In genomic region chr1:194658459-194659160, GRCm38 (mm10) we compare ENCODE assay signal across 8 mouse cellular contexts. TPM values are rescaled to one million over a fixed set of nuclear protein-coding genes. Genes with fewer than 3 reads are reported as not detected.
DNase-seq lines count a peak whose midpoint lies in the region; ATAC-seq and TF ChIP-seq lines count a peak whose summit lies in the region.
"Had no signal": no experiment of that assay in that cellular context is flagged by ENCODE, and none has a peak within 500 bp of the region (broad histone marks: within the 10 kb centered on the region; RNA-seq: fewer than 3 reads in every experiment).

No protein-coding gene starts in this region.

- H3K4me2 ChIP-seq in embryonic facial prominence, embryonic 14.5 days (ENCODE audit: low read depth, low read length): no peak overlapping the region
- H3K4me2 ChIP-seq in heart, postnatal 0 days (ENCODE audit: low read depth, low read length): no peak overlapping the region
- H3K4me2 ChIP-seq: liver, embryonic 15.5 days had no signal

- H3K36me3 ChIP-seq in embryonic facial prominence, embryonic 14.5 days (ENCODE audit: control insufficient read depth, insufficient read depth, low read length): peaks cover under 1% of the 10 kb centered on the region
- no peaks in the 10 kb centered on the region; the same call in 1 of the 2 replicates for H3K36me3 ChIP-seq in heart, postnatal 0 days (replicated peaks; ENCODE audit: control insufficient read depth, insufficient read depth, low read length)
- H3K36me3 ChIP-seq: liver, embryonic 15.5 days had no signal

- H3K27ac ChIP-seq in layer of hippocampus, adult 2 months: peak overlapping the region; percentile 63; the same call in 1 of the 2 replicates
- H3K27ac ChIP-seq in embryonic facial prominence, embryonic 14.5 days (replicated peaks; ENCODE audit: low read depth, low read length): peak overlapping the region; percentile 23; the same call in 1 of the 2 replicates
- H3K27ac ChIP-seq in heart, postnatal 0 days (ENCODE audit: low read depth): peak overlapping the region; percentile 70
- H3K27ac ChIP-seq: liver, embryonic 15.5 days had no signal

- TF ChIP-seq EP300 in heart, postnatal 0 days (IDR thresholded peaks at IDR 0.05; ENCODE audit: low read depth): no peak

- no peaks in the 10 kb centered on the region for H3K9me3 ChIP-seq in embryonic facial prominence, embryonic 14.5 days (ENCODE audit: control insufficient read depth, low read length)
- no peaks in the 10 kb centered on the region for H3K9me3 ChIP-seq in heart, postnatal 0 days (replicated peaks; ENCODE audit: control insufficient read depth, low read length)
- H3K9me3 ChIP-seq: liver, embryonic 15.5 days had no signal

- DNase-seq in layer of hippocampus, adult 2 months (ENCODE audit: low spot score in 2 of 2): no peak
- no peak for DNase-seq in layer of hippocampus, adult 9-11 months
- peak; percentile 29 for DNase-seq in embryonic facial prominence, embryonic 14.5 days (ENCODE audit: low spot score)
- peak; percentile 62 for DNase-seq in heart, postnatal 0 days (ENCODE audit: low spot score)
- DNase-seq in lung, postnatal 10 days: peak; percentile 18
- no peak for DNase-seq in layer of hippocampus, adult 18-20 months (ENCODE audit: low spot score in 2 of 2)
- no peak for DNase-seq in left cerebral cortex, adult 8-10 months (ENCODE audit: low spot score in 2 of 2)

- no peaks in the 10 kb centered on the region for H3K27me3 ChIP-seq in embryonic facial prominence, embryonic 14.5 days (replicated peaks; ENCODE audit: control insufficient read depth, insufficient read depth, low read length)
- H3K27me3 ChIP-seq in heart, postnatal 0 days (ENCODE audit: control insufficient read depth, insufficient read depth, low read length): no peaks in the 10 kb centered on the region
- H3K27me3 ChIP-seq: liver, embryonic 15.5 days had no signal

- H3K9ac ChIP-seq in embryonic facial prominence, embryonic 14.5 days (ENCODE audit: low read depth, low read length): no peak overlapping the region
- no peak overlapping the region for H3K9ac ChIP-seq in heart, postnatal 0 days (replicated peaks; ENCODE audit: low read depth, low read length)
- H3K9ac ChIP-seq: liver, embryonic 15.5 days had no signal

- no peak overlapping the region for H3K4me3 ChIP-seq in layer of hippocampus, adult 2 months
- H3K4me3 ChIP-seq in embryonic facial prominence, embryonic 14.5 days (ENCODE audit: low read depth, low read length): no peak overlapping the region
- H3K4me3 ChIP-seq in heart, postnatal 0 days (ENCODE audit: low read depth, low read length): no peak overlapping the region
- H3K4me3 ChIP-seq: liver, embryonic 15.5 days had no signal

- H3K4me1 ChIP-seq in embryonic facial prominence, embryonic 14.5 days (ENCODE audit: control insufficient read depth, insufficient read depth, low read length): 0 out of 2 replicates have a peak, but pooled peaks cover 4% of the 10 kb centered on the region
- peaks cover 45% of the 10 kb centered on the region for H3K4me1 ChIP-seq in heart, postnatal 0 days (ENCODE audit: control insufficient read depth, insufficient read depth)

- 67% methylated on average over 1 of the region's 1 CpGs for WGBS in embryonic facial prominence, embryonic 14.5 days
- WGBS in heart, postnatal 0 days: 5% methylated on average over 1 of the region's 1 CpGs

- TF ChIP-seq CTCF in layer of hippocampus, adult 2 months (conservative IDR thresholded peaks at IDR 0.05): peak; percentile 22
- TF ChIP-seq CTCF in heart, postnatal 0 days (IDR thresholded peaks at IDR 0.05; ENCODE audit: low read depth): 0 out of 2 replicates have a peak, but pooled peaks have one; percentile 6

- peak; percentile 57; the same call in 1 of the 2 replicates for ATAC-seq in embryonic facial prominence, embryonic 14.5 days (ENCODE audit: low read depth)
- ATAC-seq in heart, postnatal 0 days (ENCODE audit: insufficient read depth, low read depth): peak; percentile 51

RNA-seq across cellular contexts. Expression of gene Plxna2, which starts 40.6 kb away (rescaled TPM):
- total RNA-seq in layer of hippocampus, adult 2 months (2021): 10 to 100 TPM; 68.1 to 73.2 TPM
- 12.8 and 14.8 TPM in 2 replicates for polyA plus RNA-seq in embryonic facial prominence, embryonic 14.5 days (2014; fragmentation: Nextera tagmentation; extraction: Ambion mirVana)
- 14.3 and 14.4 TPM in 2 replicates for total RNA-seq in heart, postnatal 0 days (2014; rRNA removed; ENCODE audit: low replicate concordance)
- 3.5 and 4.0 TPM in 2 replicates for polyA plus RNA-seq in heart, postnatal 0 days (2015; fragmentation: Nextera tagmentation; extraction: Ambion mirVana)
- total RNA-seq in layer of hippocampus, adult 18-20 months (2021): 10 to 100 TPM; 62.3 to 66.4 TPM
- 10 to 100 TPM; 81.1 to 87.8 (median 82.6) TPM for total RNA-seq in left cerebral cortex, adult 8-10 months (2022)

Comparison
In these comparisons a context has a peak if more than half of its experiments do, and no peak if none do; other contexts are left out.
1. DNase-seq: peak in embryonic facial prominence, embryonic 14.5 days (single experiment), heart, postnatal 0 days (single experiment) and lung, postnatal 10 days (single experiment); none in layer of hippocampus, adult 2 months (0 of 2), layer of hippocampus, adult 9-11 months (single experiment), layer of hippocampus, adult 18-20 months (0 of 2) and left cerebral cortex, adult 8-10 months (0 of 2).
2. Peak in every context shown above with its lines, with median percentiles within 50 percentile points of each other: H3K27ac ChIP-seq.